Mouse (Mus musculus): ENCODE measurements around the gene Bcl2. TPM values are rescaled to one million over a fixed set of nuclear protein-coding genes. Genes with fewer than 3 reads are reported as not detected.
A peak's percentile ranks its signal among the peaks of the same experiment; 100 is the strongest.

Bcl2 gene
- polyA plus RNA-seq, 1 experiment from 2014 or later: 11.5 TPM

DNA sequence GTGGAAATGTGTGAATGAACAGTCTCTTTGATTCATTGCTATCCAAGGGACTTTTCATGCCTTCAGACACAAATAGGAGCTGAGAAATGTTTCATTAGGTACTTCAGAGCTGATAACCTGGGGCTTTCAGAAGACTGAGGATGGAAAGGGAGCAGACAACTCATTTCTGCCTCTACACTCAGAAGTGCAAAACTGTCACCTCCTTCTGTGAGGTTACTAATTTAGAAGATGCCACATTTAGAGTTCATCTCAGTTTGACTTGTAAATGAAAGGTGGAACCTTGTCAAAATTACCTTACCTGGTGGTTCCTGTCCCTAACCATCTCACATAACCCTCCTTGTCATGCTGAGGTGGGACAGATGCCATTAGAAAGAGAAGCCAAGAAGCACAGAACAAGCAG is 128.7 kb downstream of the Bcl2 start:
- Histone ChIP-seq H3K9ac (no peak overlapping the region), H3K4me1 (peaks cover 7% of the 10 kb centered on the region; the same call in 1 of the 2 replicates), H3K4me3 (no peak overlapping the region), H3K27ac (no peak overlapping the region), H3K27me3 (replicated peaks) (no peaks in the 10 kb centered on the region), H3K9me3 (no peaks in the 10 kb centered on the region), H3K4me2 (replicated peaks) (no peak overlapping the region), H3K36me3 (no peaks in the 10 kb centered on the region)
- no peak for ATAC-seq (ENCODE audit: low FRiP score, low read depth)

- Histone ChIP-seq H3K27ac (no peak overlapping the region), H3K4me2 (replicated peaks) (no peak overlapping the region), H3K9me3 (no peaks in the 10 kb centered on the region), H3K27me3 (replicated peaks) (no peaks in the 10 kb centered on the region), H3K4me3 (no peak overlapping the region), H3K9ac (no peak overlapping the region), H3K36me3 (no peaks in the 10 kb centered on the region), H3K4me1 (peaks cover 7% of the 10 kb centered on the region; the same call in 1 of the 2 replicates)
- no peak for ATAC-seq (ENCODE audit: low FRiP score, low read depth)
- WGBS: 62% methylated on average over 2 of the region's 2 CpGs
Observed at GRCm38 (mm10) chr1:106584824-106585223, 129.2 kb downstream of the Bcl2 start.

GRCm38 (mm10) chr1:106584273-106584672 is 129.8 kb downstream of the Bcl2 start:
- Histone ChIP-seq H3K4me2 (replicated peaks) (no peak overlapping the region), H3K9me3 (no peaks in the 10 kb centered on the region), H3K27me3 (replicated peaks) (no peaks in the 10 kb centered on the region), H3K4me3 (no peak overlapping the region), H3K4me1 (peaks cover 7% of the 10 kb centered on the region; the same call in 1 of the 2 replicates), H3K36me3 (no peaks in the 10 kb centered on the region), H3K9ac (no peak overlapping the region), H3K27ac (no peak overlapping the region)
- 73% methylated on average over 4 of the region's 4 CpGs for WGBS
- ATAC-seq (ENCODE audit: low FRiP score, low read depth): no peak

- Histone ChIP-seq H3K9me3 (no peaks in the 10 kb centered on the region), H3K36me3 (no peaks in the 10 kb centered on the region), H3K9ac (no peak overlapping the region), H3K4me3 (no peak overlapping the region), H3K27me3 (replicated peaks) (no peaks in the 10 kb centered on the region), H3K4me1 (peaks cover 7% of the 10 kb centered on the region; the same call in 1 of the 2 replicates), H3K27ac (no peak overlapping the region), H3K4me2 (replicated peaks) (no peak overlapping the region)
- peak; percentile 52; the same call in 1 of the 2 replicates for ATAC-seq (ENCODE audit: low FRiP score, low read depth)
- 51% methylated on average over 14 of the region's 14 CpGs for WGBS
Observed at GRCm38 (mm10) chr1:106583245-106584241, 130.5 kb downstream of the Bcl2 start.

GRCm38 (mm10) chr1:106582810-106583209 is 131.3 kb downstream of the Bcl2 start:
- WGBS: 88% methylated on average over 3 of the region's 3 CpGs
- peaks cover 7% of the 10 kb centered on the region; the same call in 1 of the 2 replicates for H3K4me1 ChIP-seq
- no peak for ATAC-seq (ENCODE audit: low FRiP score, low read depth)
- no peak overlapping the region for H3K9ac ChIP-seq
- H3K36me3 ChIP-seq: no peaks in the 10 kb centered on the region
- no peak overlapping the region for H3K4me3 ChIP-seq
- no peaks in the 10 kb centered on the region for H3K27me3 ChIP-seq (replicated peaks)
- no peaks in the 10 kb centered on the region for H3K9me3 ChIP-seq
- H3K27ac ChIP-seq: no peak overlapping the region
- H3K4me2 ChIP-seq (replicated peaks): no peak overlapping the region

GRCm38 (mm10) chr1:106581812-106582211 is 132.3 kb downstream of the Bcl2 start:
- 63% methylated on average over 2 of the region's 2 CpGs for WGBS
- peaks cover 7% of the 10 kb centered on the region; the same call in 1 of the 2 replicates for H3K4me1 ChIP-seq
- no peak overlapping the region for H3K4me3 ChIP-seq
- no peak overlapping the region for H3K9ac ChIP-seq
- ATAC-seq (ENCODE audit: low FRiP score, low read depth): no peak
- no peaks in the 10 kb centered on the region for H3K9me3 ChIP-seq
- no peaks in the 10 kb centered on the region for H3K27me3 ChIP-seq (replicated peaks)
- H3K4me2 ChIP-seq (replicated peaks): no peak overlapping the region
- H3K27ac ChIP-seq: no peak overlapping the region
- H3K36me3 ChIP-seq: no peaks in the 10 kb centered on the region

DNA sequence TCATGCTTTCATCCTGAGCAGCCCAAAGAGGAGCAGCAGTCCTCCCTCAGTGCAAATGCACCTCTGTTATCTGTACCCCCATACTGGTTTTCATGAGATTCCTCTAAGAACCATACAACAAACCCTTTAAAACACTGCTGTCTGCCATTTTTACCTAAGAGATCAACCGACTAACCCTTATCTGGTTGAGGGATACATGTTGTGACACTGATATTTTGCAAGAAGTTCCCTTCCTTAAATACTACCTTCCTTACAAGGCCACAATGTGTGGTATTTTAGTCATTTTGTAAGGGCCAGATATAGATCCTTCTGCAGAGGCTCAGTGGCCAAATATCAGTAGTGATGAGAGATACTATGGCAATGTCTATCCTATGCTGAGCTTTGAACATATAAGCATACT is 134.3 kb downstream of the Bcl2 start:
- peaks cover 7% of the 10 kb centered on the region; the same call in 1 of the 2 replicates for H3K4me1 ChIP-seq
- no peak overlapping the region for H3K27ac ChIP-seq
- no peaks in the 10 kb centered on the region for H3K27me3 ChIP-seq (replicated peaks)
- no peak overlapping the region for H3K9ac ChIP-seq
- ATAC-seq (ENCODE audit: low FRiP score, low read depth): no peak
- H3K36me3 ChIP-seq: no peaks in the 10 kb centered on the region
- no peaks in the 10 kb centered on the region for H3K9me3 ChIP-seq
- H3K4me2 ChIP-seq (replicated peaks): no peak overlapping the region
- WGBS: 87% methylated on average over 1 of the region's 1 CpGs
- H3K4me3 ChIP-seq: no peak overlapping the region

DNA sequence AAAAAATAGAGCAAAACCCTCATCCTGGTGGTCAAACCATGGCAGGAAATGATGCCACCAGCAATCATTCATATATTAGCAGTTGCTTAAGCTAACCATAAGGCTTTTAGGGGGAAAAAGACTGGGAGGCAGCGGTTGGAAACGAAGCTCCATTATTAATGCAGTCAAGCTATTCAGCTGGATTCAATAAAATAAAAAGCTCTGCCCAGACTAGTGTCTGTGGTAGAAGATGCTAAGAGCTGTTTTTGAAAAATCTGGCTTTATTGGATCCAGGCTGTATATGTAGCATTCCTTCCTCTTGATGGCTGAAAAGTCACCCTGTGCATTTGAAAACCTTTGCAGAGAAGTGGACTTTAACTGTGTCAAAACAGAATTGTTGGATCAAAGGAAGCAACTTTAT is 141.6 kb downstream of the Bcl2 start:
- ATAC-seq (ENCODE audit: low FRiP score, low read depth): no peak
- H3K4me2 ChIP-seq (replicated peaks): no peak overlapping the region

DNA sequence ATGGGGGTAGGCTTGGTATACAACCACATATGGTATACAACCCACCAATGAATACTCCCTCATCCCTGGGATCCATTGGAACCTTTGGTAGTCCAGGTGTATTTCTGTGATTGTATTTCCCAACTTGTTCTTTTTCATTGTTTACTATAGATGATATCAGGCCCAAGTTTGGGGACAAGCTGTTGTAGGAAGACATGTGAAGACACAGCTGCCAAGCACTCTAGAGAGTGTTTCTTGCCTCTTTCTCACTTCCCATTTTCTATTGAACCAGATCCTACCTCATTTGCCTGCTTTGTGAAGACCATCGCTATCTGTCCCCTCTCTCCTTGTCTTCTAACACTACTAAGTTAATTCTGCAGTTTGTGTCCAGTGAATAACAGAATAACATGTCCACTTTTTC is 143.2 kb downstream of the Bcl2 start:
- no peaks in the 10 kb centered on the region for H3K4me1 ChIP-seq
- no peak overlapping the region for H3K4me2 ChIP-seq (replicated peaks)
- H3K36me3 ChIP-seq: no peaks in the 10 kb centered on the region
- H3K27ac ChIP-seq: no peak overlapping the region
- H3K27me3 ChIP-seq (replicated peaks): no peaks in the 10 kb centered on the region
- H3K4me3 ChIP-seq: no peak overlapping the region
- H3K9ac ChIP-seq: no peak overlapping the region
- WGBS: 94% methylated on average over 1 of the region's 1 CpGs
- no peaks in the 10 kb centered on the region for H3K9me3 ChIP-seq
- no peak for ATAC-seq (ENCODE audit: low FRiP score, low read depth)

More for the DNA sequence above, 141.6 kb downstream of the Bcl2 start:
- Histone ChIP-seq H3K4me3 (no peak overlapping the region), H3K36me3 (no peaks in the 10 kb centered on the region), H3K9me3 (no peaks in the 10 kb centered on the region), H3K27me3 (replicated peaks) (no peaks in the 10 kb centered on the region), H3K4me1 (no peaks in the 10 kb centered on the region), H3K9ac (no peak overlapping the region), H3K27ac (no peak overlapping the region)
- WGBS: 87% methylated on average over 2 of the region's 2 CpGs

DNA sequence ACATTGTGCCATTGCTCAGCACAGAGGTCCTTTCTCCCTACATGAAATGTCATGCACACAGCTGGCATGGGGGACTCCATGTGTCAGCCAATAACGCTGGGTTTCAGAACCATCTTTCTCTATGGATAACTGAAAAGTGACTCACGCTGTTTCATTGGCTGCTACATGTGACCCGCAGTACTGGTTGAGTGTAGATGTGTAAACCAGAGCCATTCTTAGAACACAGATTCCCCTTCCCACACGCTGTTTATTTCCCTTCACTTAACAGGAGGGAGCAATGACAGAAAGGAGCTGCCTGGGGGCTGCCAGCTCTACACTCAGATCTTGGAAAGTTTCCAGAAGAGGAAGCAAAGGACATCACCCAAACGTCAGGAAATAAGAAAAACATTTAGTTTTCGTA is 143.7 kb downstream of the Bcl2 start:
- WGBS: 86% methylated on average over 6 of the region's 6 CpGs
- Histone ChIP-seq H3K4me2 (replicated peaks) (no peak overlapping the region), H3K4me1 (no peaks in the 10 kb centered on the region), H3K9me3 (no peaks in the 10 kb centered on the region), H3K4me3 (no peak overlapping the region), H3K27ac (no peak overlapping the region), H3K27me3 (replicated peaks) (no peaks in the 10 kb centered on the region), H3K9ac (no peak overlapping the region), H3K36me3 (no peaks in the 10 kb centered on the region)
- no peak for ATAC-seq (ENCODE audit: low FRiP score, low read depth)

DNA sequence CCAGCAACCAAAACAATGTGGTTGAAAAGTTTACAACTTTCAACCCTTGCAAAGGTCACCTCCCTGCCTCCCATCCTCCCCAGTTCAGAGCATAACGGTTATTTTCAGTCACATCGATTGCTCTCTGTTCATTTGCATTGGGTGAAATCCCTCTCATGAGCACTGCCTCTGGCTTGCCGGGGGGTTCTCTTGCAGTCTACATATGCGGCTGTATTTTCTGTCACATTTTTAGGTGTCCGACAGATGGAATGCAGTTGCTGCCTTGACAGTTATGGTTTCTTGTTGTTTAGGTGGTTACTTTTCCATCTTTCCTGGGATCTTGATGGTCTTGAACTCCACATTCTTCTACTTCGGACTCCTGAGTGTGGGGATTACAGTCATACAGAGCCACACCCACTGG is 144.4 kb downstream of the Bcl2 start:
- Histone ChIP-seq H3K9ac (no peak overlapping the region), H3K27me3 (replicated peaks) (no peaks in the 10 kb centered on the region), H3K4me2 (replicated peaks) (no peak overlapping the region), H3K4me1 (no peaks in the 10 kb centered on the region), H3K4me3 (no peak overlapping the region), H3K27ac (no peak overlapping the region), H3K36me3 (no peaks in the 10 kb centered on the region), H3K9me3 (no peaks in the 10 kb centered on the region)
- 91% methylated on average over 6 of the region's 6 CpGs for WGBS
- ATAC-seq (ENCODE audit: low FRiP score, low read depth): no peak

GRCm38 (mm10) chr1:106568868-106569267 is 145.2 kb downstream of the Bcl2 start:
- H3K27ac ChIP-seq: no peak overlapping the region
- 76% methylated on average over 3 of the region's 3 CpGs for WGBS
- H3K4me1 ChIP-seq: no peaks in the 10 kb centered on the region

More at GRCm38 (mm10) chr1:106568868-106569267, 145.2 kb downstream of the Bcl2 start:
- Histone ChIP-seq H3K4me3 (no peak overlapping the region), H3K4me2 (replicated peaks) (no peak overlapping the region), H3K27me3 (replicated peaks) (no peaks in the 10 kb centered on the region), H3K9ac (no peak overlapping the region), H3K9me3 (no peaks in the 10 kb centered on the region), H3K36me3 (no peaks in the 10 kb centered on the region)
- no peak for ATAC-seq (ENCODE audit: low FRiP score, low read depth)

All from neural tube, embryonic 12.5 days (tissue).